Mouse (Mus musculus) liver, embryonic 14.5 days (tissue): ENCODE measurements around the gene Il2ra.

Experiments
- CTCF ChIP-seq: IDR thresholded peaks from 2 replicates; pipeline ENCODE4 v1.5.1; 2016; ENCODE audit warnings: antibody characterized with exemption, low read depth, control low read depth
- EP300 ChIP-seq: IDR thresholded peaks from 2 replicates; pipeline ENCODE4 v1.6.1; 2016; ENCODE audit warnings: antibody characterized with exemption, low read depth

DNA sequence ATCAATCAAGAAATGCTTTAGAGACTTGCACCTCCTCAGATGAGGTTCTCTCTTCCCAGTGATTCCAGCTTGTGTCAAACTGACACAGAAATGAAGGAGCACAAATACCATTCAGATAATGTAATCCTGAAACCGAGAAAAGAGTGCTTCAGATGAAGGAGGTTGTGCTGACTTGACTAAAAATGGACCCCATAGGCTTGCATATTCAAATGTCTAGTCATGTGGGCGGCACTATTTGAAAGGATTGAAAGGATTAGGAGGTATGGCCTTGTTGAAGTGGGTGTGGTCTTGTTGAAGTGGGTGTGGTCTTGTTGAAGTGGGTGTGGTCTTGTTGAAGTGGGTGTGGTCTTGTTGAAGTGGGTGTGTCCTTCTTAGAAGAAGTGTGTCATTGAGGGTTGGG, 57.3 kb downstream of the Il2ra start:
- TF ChIP-seq EP300 (no peak), CTCF (no peak)
